Mouse (Mus musculus) fibroblast of lung, adult 2 months (primary cell): ENCODE results near the gene Wdr77.
"Not testable (repeated sequence)": the region's sequence is repeated elsewhere in the genome, so short reads cannot be mapped to it uniquely, and the experiment has no call there.

Experiments
- DNase-seq: peaks from one replicate; pipeline ENCODE4 v3.0.0-alpha.2; 2011; ENCODE audit warnings: low read depth

Gene Wdr77

GRCm38 (mm10) chr3:105958974-105959580, at the start of gene Wdr77:
Gene Wdr77, plus strand, starts transcription at chr3:105959369.
- peak; percentile 96 for DNase-seq

GRCm38 (mm10) chr3:105910519-105911190, 48.5 kb upstream of the Wdr77 start:
- DNase-seq = no peak

GRCm38 (mm10) chr3:105912097-105912880, 46.9 kb upstream of the Wdr77 start:
- no peak for DNase-seq

- DNase-seq = no peak
Observed at GRCm38 (mm10) chr3:105913839-105914681, 45.1 kb upstream of the Wdr77 start.

- no peak for DNase-seq
Observed at GRCm38 (mm10) chr3:105915281-105915680, 43.9 kb upstream of the Wdr77 start.

- not testable (repeated sequence) for DNase-seq
Observed at GRCm38 (mm10) chr3:105916455-105916854, 42.7 kb upstream of the Wdr77 start.

GRCm38 (mm10) chr3:105917656-105918354, 41.4 kb upstream of the Wdr77 start:
- DNase-seq = peak; percentile 25

GRCm38 (mm10) chr3:105918355-105918745, 40.8 kb upstream of the Wdr77 start:
- DNase-seq = peak; percentile 11

GRCm38 (mm10) chr3:105920743-105921142, 38.4 kb upstream of the Wdr77 start:
- not testable (repeated sequence) for DNase-seq

- DNase-seq = no peak
Observed at GRCm38 (mm10) chr3:105921959-105922358, 37.2 kb upstream of the Wdr77 start.

- DNase-seq = no peak
Observed at GRCm38 (mm10) chr3:105924616-105925015, 34.6 kb upstream of the Wdr77 start.

GRCm38 (mm10) chr3:105927561-105928194, 31.5 kb upstream of the Wdr77 start:
- DNase-seq = no peak

- no peak for DNase-seq
Observed at GRCm38 (mm10) chr3:105928195-105928569, 31.0 kb upstream of the Wdr77 start.

GRCm38 (mm10) chr3:105928781-105929180, 30.4 kb upstream of the Wdr77 start:
- DNase-seq = no peak

GRCm38 (mm10) chr3:105929821-105930220, 29.3 kb upstream of the Wdr77 start:
- no peak for DNase-seq

GRCm38 (mm10) chr3:105931095-105931494, 28.1 kb upstream of the Wdr77 start:
- DNase-seq = no peak

- DNase-seq = no peak
Observed at GRCm38 (mm10) chr3:105932240-105933071, 26.7 kb upstream of the Wdr77 start, which contains the start of gene I830077J02Rik. Gene I830077J02Rik, minus strand, starts transcription at chr3:105932664.

- DNase-seq = no peak
Observed at GRCm38 (mm10) chr3:105933926-105934325, 25.2 kb upstream of the Wdr77 start.

- peak; percentile 36 for DNase-seq
Observed at GRCm38 (mm10) chr3:105935033-105935432, 24.1 kb upstream of the Wdr77 start.

GRCm38 (mm10) chr3:105936111-105936510, 23.1 kb upstream of the Wdr77 start:
- no peak for DNase-seq
